Mouse (Mus musculus) layer of hippocampus, adult 18-20 months (tissue): ENCODE data around the gene Fntb. TPM values are rescaled to one million over a fixed set of nuclear protein-coding genes. Genes with fewer than 3 reads are reported as not detected.

Experiments used
- DNase-seq, 2 experiments: peaks; one replicate each; pipeline ENCODE4 v3.0.0; 2022; ENCODE audit warnings: low spot score in 2 of 2
- total RNA-seq, 2 experiments: library from RNA; stranded (reverse); gene quantifications; 2 replicates each; pipeline ENCODE4 v1.2.3; 2021

Fntb gene
- total RNA-seq, 2 experiments from 2014 or later, result 25.1 to 26.8 TPM

DNA sequence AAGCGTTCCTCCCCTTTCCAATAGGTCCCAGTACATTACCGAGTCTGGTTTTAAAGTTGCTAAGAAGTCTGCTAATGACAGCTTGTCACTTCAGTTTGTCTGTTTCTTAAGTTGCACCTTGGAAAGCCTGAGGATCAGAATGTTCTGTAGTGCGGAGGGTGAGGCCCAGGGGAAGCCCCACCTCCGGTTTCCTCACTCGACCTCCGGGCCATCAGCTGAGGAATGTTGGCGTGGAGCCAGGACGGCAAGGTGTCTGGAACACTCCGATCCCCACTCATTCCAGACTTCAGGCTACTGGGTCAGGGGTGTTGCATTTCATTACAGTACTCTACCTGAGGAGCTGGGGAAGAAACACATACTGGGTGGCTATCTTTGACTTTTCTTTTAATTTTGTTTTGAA lies 118.4 kb downstream of the Fntb start:
- DNase-seq, result no peak

DNA sequence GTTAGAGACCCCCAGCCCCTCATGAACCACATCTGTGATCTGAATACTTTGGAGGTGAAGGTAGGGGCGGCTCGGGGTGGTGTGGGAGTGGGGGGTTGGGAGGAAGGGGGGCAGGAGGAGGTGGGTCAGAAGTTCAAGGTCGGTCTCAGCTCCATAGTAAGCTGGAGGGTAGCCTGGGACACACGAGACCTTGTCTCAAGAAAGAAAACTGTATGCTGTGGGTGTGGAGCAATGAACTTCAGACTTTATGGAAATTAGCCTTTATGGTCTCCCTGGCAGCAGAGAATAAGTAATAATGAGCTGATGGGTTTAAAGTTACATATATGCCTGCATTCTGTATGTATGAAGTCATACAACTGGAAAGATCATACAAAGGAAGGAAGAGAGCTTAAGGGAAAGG lies 119.7 kb downstream of the Fntb start:
- DNase-seq, result no peak

- no peak for DNase-seq
These were observed 121.4 kb downstream of the Fntb start for GRCm38 (mm10) chr12:76886826-76887225.

DNA sequence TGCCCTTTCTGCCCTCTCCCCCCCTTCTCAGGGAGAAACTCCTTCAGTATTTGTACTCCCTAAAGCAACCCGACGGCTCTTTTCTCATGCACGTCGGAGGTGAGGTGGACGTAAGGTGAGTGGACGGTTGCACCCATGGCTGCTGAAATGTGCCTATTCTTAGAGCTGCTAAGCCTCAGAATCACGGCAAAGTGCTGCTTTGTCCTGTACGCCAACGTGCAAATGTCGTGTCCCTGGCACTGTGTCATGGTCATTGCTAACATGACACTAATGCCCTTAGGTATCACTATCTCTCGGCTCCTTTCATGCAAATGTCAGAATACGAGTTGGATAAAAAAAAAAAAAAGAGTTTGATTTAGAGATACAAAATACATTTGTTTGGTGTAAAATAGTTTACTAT lies 122.6 kb downstream of the Fntb start:
- no peak for DNase-seq

- DNase-seq, result no peak
These were observed 124.2 kb downstream of the Fntb start for GRCm38 (mm10) chr12:76889404-76890184.

- DNase-seq, result peak in 1 of 2 experiments; percentile 28
These were observed 125.8 kb downstream of the Fntb start for GRCm38 (mm10) chr12:76891160-76891559.

DNA sequence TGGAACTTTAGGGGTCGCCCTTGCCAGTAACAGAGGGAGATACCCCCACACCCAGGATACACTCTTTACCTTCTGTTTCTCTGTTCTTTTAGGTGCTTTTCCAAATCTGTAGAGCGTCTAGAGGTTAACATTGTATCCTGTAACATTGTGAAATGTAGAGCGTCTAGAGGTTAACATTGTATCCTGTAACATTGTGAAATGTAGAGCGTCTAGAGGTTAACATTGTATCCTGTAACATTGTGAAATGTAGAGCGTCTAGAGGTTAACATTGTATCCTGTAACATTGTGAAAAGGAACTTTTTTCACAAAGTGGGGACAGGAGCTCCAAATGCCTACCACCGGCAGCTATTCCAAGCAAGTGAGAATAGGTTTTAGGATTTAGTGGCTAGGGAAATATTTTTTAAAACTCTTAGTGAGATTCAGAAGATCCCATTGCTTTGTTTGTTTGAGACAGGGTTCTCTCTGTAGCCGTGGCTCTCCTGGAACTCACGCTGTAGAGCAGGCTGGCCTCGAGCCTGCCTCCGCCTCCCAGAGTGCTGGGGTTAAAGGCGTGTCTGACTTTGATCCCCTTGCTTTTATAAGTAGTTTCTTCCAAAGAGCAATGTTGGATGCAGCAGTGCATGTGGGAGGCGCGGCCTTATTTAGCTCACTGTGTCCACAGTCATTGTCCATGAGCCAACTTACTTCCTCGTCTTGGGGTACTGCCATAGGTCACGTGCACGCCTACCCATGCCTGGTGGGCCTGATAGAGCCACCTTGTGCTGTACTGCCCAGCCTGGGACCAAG lies 127.7 kb downstream of the Fntb start:
- DNase-seq, result no peak

DNA sequence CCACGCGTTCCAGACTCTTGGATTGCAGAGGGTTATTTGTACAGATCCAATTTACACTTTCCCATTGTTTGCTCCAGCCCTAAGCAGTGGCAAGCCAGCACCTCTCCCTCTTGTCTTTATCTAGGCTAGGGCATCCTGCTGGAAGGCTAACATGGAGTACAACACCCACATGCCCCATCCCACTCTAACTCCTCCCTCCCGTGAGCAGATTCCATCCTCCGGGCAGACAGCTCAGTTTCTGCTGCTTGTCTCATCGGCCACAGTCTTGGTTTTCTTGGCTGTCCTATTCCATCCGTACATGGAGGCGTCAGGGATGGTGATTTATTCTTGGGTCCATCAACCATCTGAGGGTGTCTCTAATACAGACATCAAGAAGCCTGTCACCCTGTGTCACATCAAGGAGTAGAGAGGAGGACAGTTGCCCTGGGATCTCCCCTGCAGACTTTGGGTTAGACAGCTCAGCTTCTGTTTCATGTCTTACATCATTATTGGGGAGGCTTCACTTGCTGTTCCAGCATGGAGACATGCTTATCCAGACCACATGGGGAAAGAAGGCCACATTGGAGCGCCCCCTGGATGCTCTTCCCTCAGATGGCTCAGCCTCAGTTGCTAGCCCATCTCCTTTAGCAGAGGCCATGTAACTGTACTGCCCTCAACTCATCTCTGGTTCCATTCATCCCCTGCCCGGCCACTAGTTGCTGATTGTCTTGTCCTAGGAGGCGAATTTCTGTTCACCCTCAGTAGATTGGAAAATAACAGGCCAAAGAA lies 129.6 kb downstream of the Fntb start:
- no peak for DNase-seq

DNA sequence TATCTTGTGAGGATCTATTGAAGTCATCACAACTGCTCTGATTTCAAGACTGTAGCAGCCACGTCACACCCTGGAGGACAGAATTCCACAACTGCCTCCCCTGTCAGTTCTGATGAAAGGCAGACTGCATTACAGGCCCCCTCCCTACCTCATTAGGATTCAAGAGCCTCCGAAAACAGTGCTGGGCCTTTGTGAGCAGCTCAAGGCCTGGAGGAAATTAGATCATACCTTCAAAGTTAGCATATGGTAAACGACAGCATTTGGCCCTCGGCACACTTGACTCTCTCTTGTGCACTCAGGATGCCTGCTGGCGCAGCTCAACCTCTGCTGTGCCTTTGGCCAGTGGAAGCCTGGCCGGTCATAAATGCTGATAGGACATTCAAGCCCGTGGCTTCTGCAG lies 130.4 kb downstream of the Fntb start:
- no peak for DNase-seq

GRCm38 (mm10) chr12:76896566-76896965 lies 131.2 kb downstream of the Fntb start:
- DNase-seq, result no peak

DNA sequence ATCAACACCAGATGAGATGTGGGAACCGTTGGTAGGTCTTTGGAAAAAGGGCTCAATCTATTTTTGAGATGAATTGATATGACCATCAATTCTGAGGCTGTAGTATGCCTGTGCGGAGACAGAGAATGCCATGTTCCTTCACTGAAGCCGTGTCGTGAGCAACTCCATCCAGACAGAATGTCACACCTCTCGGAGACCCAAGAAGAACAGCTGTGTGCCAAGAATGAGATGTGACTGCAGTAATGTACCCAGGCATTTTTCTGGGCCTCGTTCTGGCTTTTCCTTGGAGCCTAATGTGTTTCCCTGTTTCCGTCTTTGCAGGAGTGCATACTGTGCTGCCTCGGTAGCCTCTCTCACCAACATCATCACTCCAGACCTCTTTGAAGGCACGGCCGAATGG lies 131.6 kb downstream of the Fntb start:
- DNase-seq, result no peak

- no peak for DNase-seq
These were observed 132.8 kb downstream of the Fntb start for GRCm38 (mm10) chr12:76898141-76898540.

GRCm38 (mm10) chr12:76899261-76899975 lies 134.0 kb downstream of the Fntb start:
- DNase-seq, result no peak

- no peak for DNase-seq
These were observed 136.3 kb downstream of the Fntb start for GRCm38 (mm10) chr12:76901508-76902294.

DNA sequence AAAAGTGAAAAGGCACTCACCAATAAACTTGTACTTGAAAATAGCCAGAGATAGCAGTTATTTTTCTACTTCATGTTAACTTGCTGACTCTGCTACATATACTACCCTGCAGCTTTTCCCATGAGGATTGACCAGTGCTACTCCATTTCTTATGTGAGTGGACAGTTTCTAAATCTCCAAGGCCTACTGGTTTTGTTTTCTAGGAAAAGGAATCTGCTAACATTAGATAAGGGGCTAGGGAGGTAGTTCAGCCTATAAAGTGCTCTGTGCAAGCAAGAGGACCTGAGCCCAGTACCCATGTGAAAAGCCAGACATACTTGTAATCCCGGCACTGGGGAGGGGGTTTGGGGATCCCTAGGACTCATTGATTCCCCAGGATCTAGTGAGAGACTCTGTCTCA lies 140.9 kb downstream of the Fntb start:
- DNase-seq, result no peak

- no peak for DNase-seq
These were observed 143.8 kb downstream of the Fntb start for GRCm38 (mm10) chr12:76909218-76909617.

- DNase-seq, result no peak
These were observed 145.0 kb downstream of the Fntb start for GRCm38 (mm10) chr12:76910258-76910940.

DNA sequence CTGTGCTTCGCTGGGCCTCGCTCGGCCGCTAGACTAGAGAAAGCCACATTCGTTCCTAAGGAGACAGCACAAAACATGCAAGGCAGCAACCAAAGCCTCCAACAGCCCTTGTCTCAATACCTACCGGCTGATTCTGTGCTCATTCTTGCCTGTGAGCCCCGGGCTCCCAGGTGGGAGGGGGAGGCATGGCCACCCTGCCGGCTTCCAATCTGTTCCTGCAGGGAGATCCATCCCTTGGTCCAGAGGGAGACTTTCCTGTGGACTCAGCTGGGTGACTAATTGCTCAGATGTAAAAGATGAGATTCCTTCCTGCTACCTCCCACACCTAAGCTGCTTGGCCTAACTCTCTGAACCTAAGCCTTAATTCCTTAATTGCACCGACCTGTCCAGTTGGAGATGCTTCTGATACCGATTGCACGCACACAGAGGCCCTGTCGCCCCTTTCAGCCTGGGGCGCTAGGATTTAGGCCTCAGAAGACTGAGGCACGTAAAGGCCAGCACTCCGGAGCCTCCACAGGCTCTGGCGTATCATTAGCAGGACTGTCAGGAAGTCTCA lies 145.9 kb downstream of the Fntb start:
- no peak for DNase-seq

DNA sequence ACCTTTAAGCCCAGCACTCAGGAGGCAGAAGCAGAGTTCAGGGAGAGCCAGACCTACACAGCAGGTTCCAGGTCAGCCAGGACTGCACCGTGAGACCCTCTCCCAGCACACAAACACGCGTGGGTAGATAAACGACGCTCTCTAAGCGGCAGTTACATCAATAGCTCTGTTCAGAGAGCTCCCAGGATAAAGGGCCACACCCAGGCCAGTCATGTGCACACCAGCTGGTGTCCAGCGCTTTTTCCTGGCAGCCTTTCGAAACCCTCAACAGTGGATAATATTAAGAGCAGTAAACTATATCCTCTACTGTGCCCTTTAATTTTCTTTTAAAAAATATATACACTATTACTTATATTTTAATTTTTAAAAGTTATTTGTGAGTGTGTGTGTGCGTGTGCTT lies 146.8 kb downstream of the Fntb start:
- no peak for DNase-seq
